Mouse (Mus musculus) c-Kit-positive CD71-positive TER-119-positive erythroid progenitor cells, embryonic 14.5 days (primary cell): ENCODE results near the gene Nudcd3.
"Not testable (repeated sequence)": the region's sequence is repeated elsewhere in the genome, so short reads cannot be mapped to it uniquely, and the experiment has no call there.

Experiments used
- DNase-seq: peaks from one replicate; pipeline ENCODE4 v3.0.0-alpha.2; 2013; ENCODE audit warnings: low spot score

Gene Nudcd3

GRCm38 (mm10) chr11:6122631-6123030 is 77.6 kb downstream of the Nudcd3 start:
- no peak for DNase-seq

- no peak for DNase-seq
These were observed 79.6 kb downstream of the Nudcd3 start for GRCm38 (mm10) chr11:6120596-6120995.

- DNase-seq = no peak
These were observed 80.2 kb downstream of the Nudcd3 start for GRCm38 (mm10) chr11:6120001-6120400.

GRCm38 (mm10) chr11:6119312-6119711 is 80.9 kb downstream of the Nudcd3 start:
- no peak for DNase-seq

- no peak for DNase-seq
These were observed 82.3 kb downstream of the Nudcd3 start for GRCm38 (mm10) chr11:6117956-6118355.

- DNase-seq = no peak
These were observed 88.3 kb downstream of the Nudcd3 start for GRCm38 (mm10) chr11:6111734-6112484.

GRCm38 (mm10) chr11:6109990-6110389 is 90.2 kb downstream of the Nudcd3 start:
- no peak for DNase-seq

GRCm38 (mm10) chr11:6108296-6108695 is 91.9 kb downstream of the Nudcd3 start:
- DNase-seq = no peak

GRCm38 (mm10) chr11:6107722-6108121 is 92.5 kb downstream of the Nudcd3 start:
- no peak for DNase-seq

GRCm38 (mm10) chr11:6104734-6105133 is 95.5 kb downstream of the Nudcd3 start:
- DNase-seq = no peak

- not testable (repeated sequence) for DNase-seq
These were observed 103.6 kb downstream of the Nudcd3 start for GRCm38 (mm10) chr11:6096637-6097036.

GRCm38 (mm10) chr11:6086991-6087390 is 113.2 kb downstream of the Nudcd3 start:
- no peak for DNase-seq

- DNase-seq = no peak
These were observed 121.5 kb downstream of the Nudcd3 start for GRCm38 (mm10) chr11:6078737-6079136.

- no peak for DNase-seq
These were observed 124.6 kb downstream of the Nudcd3 start for GRCm38 (mm10) chr11:6075618-6076066.

GRCm38 (mm10) chr11:6068181-6068957 is 131.8 kb downstream of the Nudcd3 start:
- no peak for DNase-seq

- no peak for DNase-seq
These were observed 133.1 kb downstream of the Nudcd3 start for GRCm38 (mm10) chr11:6067160-6067559.

- DNase-seq = no peak
These were observed 134.0 kb downstream of the Nudcd3 start, which contains the start of gene Camk2b for GRCm38 (mm10) chr11:6066176-6066575. Gene Camk2b (minus strand): TSS chr11:6066362.

- DNase-seq = no peak
These were observed 134.6 kb downstream of the Nudcd3 start for GRCm38 (mm10) chr11:6065551-6066121.

- DNase-seq = no peak
These were observed 135.1 kb downstream of the Nudcd3 start for GRCm38 (mm10) chr11:6065046-6065521.

- DNase-seq = no peak
These were observed 135.8 kb downstream of the Nudcd3 start for GRCm38 (mm10) chr11:6064215-6065045.

GRCm38 (mm10) chr11:6063501-6064214 is 136.6 kb downstream of the Nudcd3 start:
- no peak for DNase-seq
